Mouse (Mus musculus): ENCODE results near the gene Slc12a6. TPM values are rescaled to one million over a fixed set of nuclear protein-coding genes. Genes with fewer than 3 reads are reported as not detected.

Gene Slc12a6
- polyA plus RNA-seq, 1 experiment from 2014 or later, result 6.9 TPM

DNA sequence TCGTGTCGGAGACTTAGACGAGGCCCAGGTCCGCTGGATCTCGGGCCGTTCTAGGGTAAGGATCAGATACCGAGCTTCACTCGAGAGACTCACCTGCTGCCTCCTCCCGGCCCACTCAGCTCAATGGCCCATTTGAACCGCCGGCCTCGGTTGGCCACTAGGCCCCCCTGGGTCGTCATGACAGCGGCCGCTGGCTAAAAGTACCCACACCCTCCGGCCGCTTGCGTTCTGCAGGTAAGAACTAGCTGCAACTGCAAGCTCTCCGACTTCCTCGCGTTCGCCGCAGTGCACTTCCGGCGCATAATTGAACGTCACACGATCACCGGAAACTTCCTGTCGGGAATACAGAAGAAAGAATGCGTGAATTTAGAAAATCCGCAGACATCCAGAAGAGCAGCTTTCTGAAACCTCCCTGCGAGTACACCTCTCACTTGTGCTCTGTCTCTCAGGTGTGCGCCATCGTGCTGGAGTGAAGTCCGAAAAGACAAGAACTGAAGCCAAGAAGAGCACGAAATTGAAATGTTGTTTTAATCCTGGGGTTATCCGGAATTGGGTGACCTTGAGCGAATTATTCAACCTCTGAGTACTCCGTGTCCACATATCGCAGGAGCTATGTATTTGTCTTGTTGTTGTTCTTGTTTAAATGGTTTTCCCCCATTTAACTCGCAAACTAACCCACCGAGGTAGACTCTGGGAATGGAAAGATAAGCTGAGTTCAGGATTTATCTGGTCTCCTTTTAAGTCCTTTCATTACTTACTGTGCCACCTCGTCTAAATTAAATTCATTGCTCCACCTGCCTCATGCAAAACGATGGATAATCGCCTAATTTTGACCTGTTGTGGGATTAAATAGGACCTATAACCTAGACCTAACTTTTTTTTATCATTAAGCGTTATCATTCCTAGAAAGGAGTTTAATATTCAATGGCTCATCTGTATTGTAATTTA lies 102.4 kb downstream of the Slc12a6 start, which contains the start of gene Emc4:
TSS of gene Emc4 (minus strand) at position 302 of the 948 bp plus-strand sequence.
- WGBS, result 1% methylated on average over 46 of the region's 46 CpGs

DNA sequence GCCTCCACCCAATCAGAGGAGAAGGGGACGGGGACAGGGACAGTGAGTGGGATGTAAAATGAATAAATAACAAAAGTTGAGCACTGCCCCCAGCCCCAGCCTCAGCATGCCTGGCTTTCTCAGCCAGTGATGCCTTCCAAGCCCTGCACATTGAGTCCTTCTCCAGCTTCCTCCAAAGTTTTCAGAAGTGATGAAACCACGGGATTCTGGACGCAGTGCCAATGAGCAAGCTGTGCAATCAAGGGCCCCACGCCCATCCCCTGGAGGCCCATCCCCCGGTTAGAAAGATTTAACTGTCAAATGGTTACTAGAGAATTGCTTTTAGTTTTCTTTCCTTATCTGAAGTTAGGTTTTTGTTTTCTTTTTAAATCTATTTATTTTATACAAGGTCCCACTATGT lies 104.3 kb downstream of the Slc12a6 start:
- no peaks in the 10 kb centered on the region; the same call in 1 of the 2 replicates for H3K4me1 ChIP-seq (replicated peaks; ENCODE audit: control insufficient read depth, insufficient read depth, low read length)
- H3K9ac ChIP-seq (ENCODE audit: low read depth, low read length), result no peak overlapping the region
- 38% methylated on average over 5 of the region's 5 CpGs for WGBS
- ATAC-seq, result no peak
- no peaks in the 10 kb centered on the region for H3K9me3 ChIP-seq (ENCODE audit: control insufficient read depth)
- no peak for TF ChIP-seq CTCF (IDR thresholded peaks at IDR 0.05; ENCODE audit: low read depth)
- no peaks in the 10 kb centered on the region for H3K27me3 ChIP-seq (replicated peaks; ENCODE audit: control insufficient read depth, insufficient read depth, low read length)
- no peak overlapping the region for H3K4me3 ChIP-seq (ENCODE audit: low read depth, low read length)
- no peak overlapping the region for H3K4me2 ChIP-seq (replicated peaks; ENCODE audit: low read depth)
- H3K27ac ChIP-seq (ENCODE audit: low read depth, low read length), result no peak overlapping the region
- no peaks in the 10 kb centered on the region for H3K36me3 ChIP-seq (ENCODE audit: control insufficient read depth, insufficient read depth)

More for the DNA sequence above, 102.4 kb downstream of the Slc12a6 start, which contains the start of gene Emc4:
- Histone ChIP-seq H3K27ac (ENCODE audit: low read depth, low read length) (peak within 1 kb of the TSS; percentile 73), H3K9ac (ENCODE audit: low read depth, low read length) (peak within 1 kb of the TSS; percentile 73), H3K4me2 (replicated peaks; ENCODE audit: low read depth) (peak within 1 kb of the TSS; percentile 87), H3K9me3 (ENCODE audit: control insufficient read depth) (no peaks in the 10 kb centered on the region), H3K4me1 (replicated peaks; ENCODE audit: control insufficient read depth, insufficient read depth, low read length) (no peaks in the 10 kb centered on the region; the same call in 1 of the 2 replicates), H3K4me3 (ENCODE audit: low read depth, low read length) (peak within 1 kb of the TSS; percentile 89), H3K27me3 (replicated peaks; ENCODE audit: control insufficient read depth, insufficient read depth, low read length) (no peaks in the 10 kb centered on the region), H3K36me3 (ENCODE audit: control insufficient read depth, insufficient read depth) (peaks cover 7% of the 10 kb centered on the region)
- no peak for TF ChIP-seq CTCF (IDR thresholded peaks at IDR 0.05; ENCODE audit: low read depth)
- ATAC-seq, result peak; percentile 89

DNA sequence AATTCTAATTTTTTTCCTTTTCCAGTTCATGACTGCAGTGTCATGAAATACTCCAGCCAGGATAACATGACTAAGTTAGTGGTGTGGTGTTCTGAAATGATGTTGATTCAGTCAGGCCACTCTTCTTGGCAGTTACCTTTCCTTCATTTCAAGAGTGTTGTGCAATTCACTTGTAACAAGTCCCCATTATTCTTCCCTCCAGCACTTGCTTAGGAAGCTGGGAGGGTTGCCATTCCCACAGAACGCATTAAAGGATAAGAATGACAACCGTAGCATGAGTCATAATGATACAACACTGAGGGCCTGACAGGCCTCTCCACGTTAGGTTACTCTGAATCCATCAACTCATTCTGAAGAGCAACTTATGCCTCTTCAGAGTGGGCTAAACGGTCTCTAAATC lies 107.5 kb downstream of the Slc12a6 start:
- ATAC-seq, result no peak
- Histone ChIP-seq H3K9me3 (ENCODE audit: control insufficient read depth) (no peaks in the 10 kb centered on the region), H3K36me3 (ENCODE audit: control insufficient read depth, insufficient read depth) (no peaks in the 10 kb centered on the region), H3K9ac (ENCODE audit: low read depth, low read length) (no peak overlapping the region), H3K27me3 (replicated peaks; ENCODE audit: control insufficient read depth, insufficient read depth, low read length) (no peaks in the 10 kb centered on the region), H3K4me1 (replicated peaks; ENCODE audit: control insufficient read depth, insufficient read depth, low read length) (no peaks in the 10 kb centered on the region), H3K4me2 (replicated peaks; ENCODE audit: low read depth) (no peak overlapping the region), H3K4me3 (ENCODE audit: low read depth, low read length) (no peak overlapping the region), H3K27ac (ENCODE audit: low read depth, low read length) (no peak overlapping the region)
- 48% methylated on average over 4 of the region's 4 CpGs for WGBS
- no peak for TF ChIP-seq CTCF (IDR thresholded peaks at IDR 0.05; ENCODE audit: low read depth)

DNA sequence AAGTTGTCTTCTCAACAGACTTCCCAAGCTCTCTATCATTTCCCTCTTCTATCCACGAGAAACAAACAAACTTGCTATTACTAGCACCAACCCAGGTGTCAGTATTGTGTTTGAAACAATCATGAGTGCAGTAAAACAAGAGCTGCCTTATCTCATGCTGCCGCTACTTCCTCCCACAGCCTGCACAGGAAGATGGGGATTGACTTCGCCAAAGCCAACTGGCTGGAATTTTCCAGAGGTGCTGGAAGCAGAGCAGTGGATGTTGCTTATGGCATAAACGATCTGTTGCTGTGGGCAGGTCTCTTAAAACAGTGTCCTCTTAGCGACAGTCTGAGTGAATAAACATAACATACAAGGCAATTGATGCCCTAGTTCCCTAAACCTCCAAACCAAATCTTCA lies 109.0 kb downstream of the Slc12a6 start:
- no peak for TF ChIP-seq CTCF (IDR thresholded peaks at IDR 0.05; ENCODE audit: low read depth)
- no peaks in the 10 kb centered on the region for H3K4me1 ChIP-seq (replicated peaks; ENCODE audit: control insufficient read depth, insufficient read depth, low read length)
- no peak overlapping the region for H3K27ac ChIP-seq (ENCODE audit: low read depth, low read length)
- no peaks in the 10 kb centered on the region for H3K27me3 ChIP-seq (replicated peaks; ENCODE audit: control insufficient read depth, insufficient read depth, low read length)
- H3K9me3 ChIP-seq (ENCODE audit: control insufficient read depth), result no peaks in the 10 kb centered on the region
- H3K4me2 ChIP-seq (replicated peaks; ENCODE audit: low read depth), result no peak overlapping the region
- no peak overlapping the region for H3K4me3 ChIP-seq (ENCODE audit: low read depth, low read length)
- H3K9ac ChIP-seq (ENCODE audit: low read depth, low read length), result no peak overlapping the region
- ATAC-seq, result no peak
- 39% methylated on average over 5 of the region's 5 CpGs for WGBS
- H3K36me3 ChIP-seq (ENCODE audit: control insufficient read depth, insufficient read depth), result no peaks in the 10 kb centered on the region

DNA sequence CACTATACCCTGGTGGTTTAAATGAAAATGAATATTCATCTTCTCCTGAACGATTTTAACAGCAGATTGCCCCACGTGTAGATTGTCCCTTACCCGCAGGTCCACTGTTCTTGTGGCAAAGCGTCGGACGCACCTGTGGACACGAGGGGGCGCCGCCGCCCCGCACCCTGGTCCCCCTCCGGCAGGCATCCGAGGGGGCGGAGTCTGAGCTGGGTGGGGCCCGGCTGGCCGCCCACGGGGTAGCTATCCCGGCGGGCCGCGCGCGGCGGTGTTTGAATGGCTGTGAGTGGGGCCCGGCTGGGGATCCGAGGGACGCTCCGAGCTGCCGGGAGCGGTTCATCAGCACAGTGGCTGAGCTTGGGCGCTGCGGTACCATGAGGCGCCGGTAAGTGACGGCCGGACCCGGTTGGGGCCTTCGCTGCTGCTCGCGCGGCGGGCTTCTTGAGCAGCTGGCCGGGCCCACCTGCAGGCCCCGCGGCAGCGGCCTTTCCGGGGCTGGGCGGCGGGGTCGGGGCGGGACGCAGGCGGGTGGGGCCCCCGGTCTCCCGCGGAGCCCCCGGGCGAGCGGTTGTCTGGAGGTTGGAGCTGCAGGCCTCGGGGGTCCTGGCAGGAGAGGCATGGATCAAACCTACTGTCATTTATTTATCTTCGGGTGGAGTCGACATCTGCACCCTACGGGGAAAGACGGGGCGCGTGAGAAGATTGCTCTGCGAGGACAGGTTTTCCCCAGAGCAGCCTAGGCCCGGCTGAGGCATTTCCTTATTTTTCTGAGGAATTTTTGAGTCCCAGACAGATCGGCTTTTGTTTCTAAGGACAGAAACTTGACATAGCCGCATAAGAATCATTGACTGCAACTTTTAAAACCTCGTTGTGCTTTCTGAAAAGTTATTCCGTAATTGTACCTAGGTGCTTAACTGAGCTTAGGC lies 113.6 kb downstream of the Slc12a6 start, which contains the start of gene Katnbl1:
TSS of gene Katnbl1 (plus strand) at position 239 of the 926 bp plus-strand sequence.
- H3K4me2 ChIP-seq (replicated peaks; ENCODE audit: low read depth), result peak within 1 kb of the TSS; percentile 75
- peak; percentile 100 for ATAC-seq
- H3K27ac ChIP-seq (ENCODE audit: low read depth, low read length), result peak within 1 kb of the TSS; percentile 63
- peak within 1 kb of the TSS; percentile 84 for H3K4me3 ChIP-seq (ENCODE audit: low read depth, low read length)
- TF ChIP-seq CTCF (IDR thresholded peaks at IDR 0.05; ENCODE audit: low read depth), result peak; percentile 99
- WGBS, result under 1% methylated on average over 70 of the region's 72 CpGs
- H3K9ac ChIP-seq (ENCODE audit: low read depth, low read length), result peak within 1 kb of the TSS; percentile 82
- H3K27me3 ChIP-seq (replicated peaks; ENCODE audit: control insufficient read depth, insufficient read depth, low read length), result no peaks in the 10 kb centered on the region
- peaks cover 4% of the 10 kb centered on the region; the same call in 1 of the 2 replicates for H3K4me1 ChIP-seq (replicated peaks; ENCODE audit: control insufficient read depth, insufficient read depth, low read length)
- H3K36me3 ChIP-seq (ENCODE audit: control insufficient read depth, insufficient read depth), result no peaks in the 10 kb centered on the region
- H3K9me3 ChIP-seq (ENCODE audit: control insufficient read depth), result no peaks in the 10 kb centered on the region
